In the genomic region with DNA sequence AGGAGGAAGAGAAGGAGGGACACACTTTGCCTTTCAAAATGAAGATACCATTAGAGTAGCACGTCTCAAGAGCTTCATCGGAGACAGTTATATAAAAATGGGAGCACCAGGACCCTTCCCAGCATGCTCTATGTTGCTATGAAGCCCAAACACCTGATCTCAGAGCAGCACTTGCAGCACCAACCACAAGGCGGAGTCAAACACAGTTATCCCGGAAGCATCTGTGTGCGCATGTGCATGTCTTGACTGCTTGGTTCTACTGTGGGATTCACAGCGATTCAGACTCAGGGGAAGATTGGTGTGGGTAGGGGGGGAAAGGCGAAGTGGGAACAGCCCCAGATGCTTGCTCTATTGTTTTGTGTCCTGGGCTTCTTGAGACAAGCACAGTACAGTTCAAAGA, we compare ENCODE assay signal across 8 mouse cellular contexts. TPM values are rescaled to one million over a fixed set of nuclear protein-coding genes. Genes with fewer than 3 reads are reported as not detected.
DNase-seq lines count a peak whose midpoint lies in the region; ATAC-seq lines count a peak whose summit lies in the region.

No protein-coding gene starts in this region.

- 65% methylated on average over 7 of the region's 7 CpGs for WGBS in heart, embryonic 10.5 days
- 68% methylated on average over 7 of the region's 7 CpGs for WGBS in heart, embryonic 11.5 days (ENCODE audit: insufficient replicate concordance)

- peaks cover 10% of the 10 kb centered on the region; the same call in 1 of the 2 replicates for H3K27me3 ChIP-seq in heart, embryonic 10.5 days (ENCODE audit: insufficient read depth, poor library complexity, severe bottlenecking)
- peaks cover 5% of the 10 kb centered on the region; the same call in 1 of the 2 replicates for H3K27me3 ChIP-seq in heart, embryonic 11.5 days (ENCODE audit: control insufficient read depth, insufficient read depth, low read length)
- no peaks in the 10 kb centered on the region for H3K27me3 ChIP-seq in splenic B cell, adult 2 months (ENCODE audit: control insufficient read depth, insufficient read depth, low read length, poor library complexity, severe bottlenecking)

- no peak overlapping the region for H3K4me2 ChIP-seq in heart, embryonic 11.5 days

- H3K4me3 ChIP-seq in heart, embryonic 10.5 days = no peak overlapping the region
- no peak overlapping the region for H3K4me3 ChIP-seq in heart, embryonic 11.5 days (ENCODE audit: low read depth, low read length)

- H3K36me3 ChIP-seq in heart, embryonic 10.5 days = no peaks in the 10 kb centered on the region
- no peaks in the 10 kb centered on the region for H3K36me3 ChIP-seq in heart, embryonic 11.5 days (ENCODE audit: control insufficient read depth, insufficient read depth, low read length)
- H3K36me3 ChIP-seq in splenic B cell, adult 2 months (ENCODE audit: control insufficient read depth, insufficient read depth, low read length, poor library complexity, severe bottlenecking) = peaks cover 29% of the 10 kb centered on the region

- no peak overlapping the region for H3K9ac ChIP-seq in heart, embryonic 11.5 days (ENCODE audit: low read depth, low read length)

- no peaks in the 10 kb centered on the region for H3K9me3 ChIP-seq in heart, embryonic 10.5 days
- no peaks in the 10 kb centered on the region for H3K9me3 ChIP-seq in heart, embryonic 11.5 days (replicated peaks; ENCODE audit: control insufficient read depth, low read length)

- ATAC-seq in heart, embryonic 11.5 days (replicated peaks; ENCODE audit: insufficient number of reproducible peaks, low FRiP score, low TSS enrichment) = no peak
- peak; percentile 68 for ATAC-seq in activated CD4-positive, CD25-positive, alpha-beta regulatory T cell, adult 4 months
- no peak for ATAC-seq in frontal cortex, adult (ENCODE audit: low TSS enrichment)

- no peak overlapping the region for H3K27ac ChIP-seq in heart, embryonic 10.5 days
- H3K27ac ChIP-seq in heart, embryonic 11.5 days (ENCODE audit: low read depth, low read length) = no peak overlapping the region

- DNase-seq in heart, embryonic 10.5 days (ENCODE audit: low spot score) = peak; percentile 76
- peak; percentile 82 for DNase-seq in A20 (ENCODE audit: low read depth, low spot score)
- peak; percentile 57 for DNase-seq in kidney, postnatal 10 days
- peak; percentile 72 for DNase-seq in splenic B cell, adult 2 months (ENCODE audit: low read depth, low spot score)
- DNase-seq in right cerebral cortex, adult 18-20 months = no peak

- H3K4me1 ChIP-seq in heart, embryonic 10.5 days = no peaks in the 10 kb centered on the region; the same call in 1 of the 2 replicates
- H3K4me1 ChIP-seq in heart, embryonic 11.5 days (ENCODE audit: control insufficient read depth, insufficient read depth, low read length) = 0 out of 2 replicates have a peak, but pooled peaks cover 2% of the 10 kb centered on the region

RNA-seq across cellular contexts. Expression of a gene that starts 21.2 kb away (rescaled TPM):
- 3.8 and 4.0 TPM in 2 replicates for polyA plus RNA-seq in heart, embryonic 10.5 days (2016; fragmentation: Nextera tagmentation; extraction: Ambion mirVana)
- 5.3 and 5.8 TPM in 2 replicates for polyA plus RNA-seq in heart, embryonic 11.5 days (2014; fragmentation: Nextera tagmentation; extraction: Ambion mirVana)
- polyA plus RNA-seq in activated CD4-positive, CD25-positive, alpha-beta regulatory T cell, adult 4 months (2017; shearing (Covaris generic)) = 10 to 100 TPM; 81.4 to 82.3 TPM

RNA-seq across cellular contexts. Expression of a gene that starts 51.0 kb away (rescaled TPM):
- polyA plus RNA-seq in heart, embryonic 10.5 days (2016; fragmentation: Nextera tagmentation; extraction: Ambion mirVana) = 16.3 and 23.2 TPM in 2 replicates
- polyA plus RNA-seq in heart, embryonic 11.5 days (2014; fragmentation: Nextera tagmentation; extraction: Ambion mirVana) = 29.0 and 32.0 TPM in 2 replicates
- 10 to 100 TPM; 19.7 to 75.0 TPM for polyA plus RNA-seq in activated CD4-positive, CD25-positive, alpha-beta regulatory T cell, adult 4 months (2017; shearing (Covaris generic))

RNA-seq across cellular contexts. Expression of a gene that starts 51.3 kb away (rescaled TPM):
- polyA plus RNA-seq in heart, embryonic 10.5 days (2016; fragmentation: Nextera tagmentation; extraction: Ambion mirVana) = 34.9 and 40.9 TPM in 2 replicates
- 34.5 and 35.5 TPM in 2 replicates for polyA plus RNA-seq in heart, embryonic 11.5 days (2014; fragmentation: Nextera tagmentation; extraction: Ambion mirVana)
- polyA plus RNA-seq in activated CD4-positive, CD25-positive, alpha-beta regulatory T cell, adult 4 months (2017; shearing (Covaris generic)) = 10 to 100 TPM; 18.9 to 19.9 TPM

Comparison
In these comparisons a context has a peak if more than half of its experiments do, and no peak if none do; other contexts are left out.
1. RNA of a gene that starts 21.2 kb away (polyA plus RNA-seq): 81.4 to 82.3 TPM in activated CD4-positive, CD25-positive, alpha-beta regulatory T cell, adult 4 months; 5.3 to 5.8 TPM in heart, embryonic 11.5 days and 3.8 to 4.0 TPM in heart, embryonic 10.5 days; every median in the first group is over 10 times any median in the second.